ENCODE assay signal across 15 mouse cellular contexts in the genomic region with DNA sequence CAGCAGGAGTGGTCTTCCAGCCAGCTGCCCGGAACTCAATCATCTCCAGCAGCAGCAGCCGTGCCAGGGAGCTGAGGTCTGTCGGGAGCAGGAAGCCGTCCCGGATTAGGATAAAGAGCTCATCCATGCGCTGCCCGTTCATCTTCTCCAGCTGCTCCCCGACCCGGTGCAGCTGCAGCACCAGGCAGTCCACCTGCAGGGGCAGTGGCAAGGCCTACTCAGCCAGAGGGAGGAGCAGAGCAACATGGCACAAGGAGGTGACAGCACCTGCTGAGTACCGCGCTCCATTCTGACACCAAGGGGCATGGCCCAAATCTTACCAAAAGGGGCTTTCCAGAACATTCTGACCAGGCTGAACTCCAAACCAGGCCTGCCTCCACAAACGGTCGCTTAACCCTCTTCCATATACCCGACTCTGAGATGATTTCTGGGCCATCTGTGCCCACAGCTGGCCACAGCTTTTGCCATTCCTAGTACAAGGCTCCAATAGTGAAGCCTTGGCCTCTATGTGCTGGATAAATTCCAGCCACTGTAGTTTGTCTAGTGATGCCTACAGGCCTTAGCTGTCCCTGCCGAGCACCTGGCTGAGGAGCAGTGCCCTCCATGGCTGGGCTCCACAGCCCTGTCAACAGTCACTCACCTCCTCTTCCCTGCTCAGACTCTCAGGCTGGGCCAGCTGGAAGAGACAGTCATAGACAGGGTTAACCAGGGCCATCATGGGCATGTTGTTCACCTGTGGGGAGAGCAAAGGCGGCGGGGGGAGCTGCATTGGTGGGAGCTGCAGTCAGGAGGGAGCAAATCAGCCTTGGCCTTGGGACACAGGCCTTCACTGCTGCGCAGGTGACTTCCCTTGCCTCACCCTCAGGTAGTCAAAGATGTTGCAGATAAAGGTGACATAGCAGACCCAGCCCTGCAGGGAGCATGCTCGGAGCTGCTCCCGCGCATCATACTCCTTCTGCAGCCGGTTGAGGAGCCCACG. TPM values are rescaled to one million over a fixed set of nuclear protein-coding genes. Genes with fewer than 3 reads are reported as not detected.
A peak's percentile ranks its signal among the peaks of the same experiment; 100 is the strongest.
DNase-seq lines count a peak whose midpoint lies in the region; ATAC-seq and TF ChIP-seq lines count a peak whose summit lies in the region.
"Had no signal": no experiment of that assay in that cellular context is flagged by ENCODE, and none has a peak within 500 bp of the region (broad histone marks: within the 10 kb centered on the region; RNA-seq: fewer than 3 reads in every experiment).

No protein-coding gene starts in this region.

- no peak overlapping the region for H3K9ac ChIP-seq in kidney, embryonic 14.5 days (ENCODE audit: low read depth, low read length)
- H3K9ac ChIP-seq in midbrain, postnatal 0 days (replicated peaks; ENCODE audit: low read length, poor library complexity, severe bottlenecking), result no peak overlapping the region
- H3K9ac ChIP-seq in midbrain, embryonic 11.5 days (ENCODE audit: low read length), result no peak overlapping the region
- H3K9ac ChIP-seq: embryonic facial prominence, embryonic 13.5 days; heart, embryonic 15.5 days; limb, embryonic 13.5 days had no signal

- peaks cover 46% of the 10 kb centered on the region for H3K36me3 ChIP-seq in kidney, embryonic 14.5 days (ENCODE audit: control insufficient read depth, insufficient read depth, low read length)
- H3K36me3 ChIP-seq in midbrain, postnatal 0 days (ENCODE audit: insufficient read depth, low read length), result peaks cover 19% of the 10 kb centered on the region
- H3K36me3 ChIP-seq in midbrain, embryonic 11.5 days (ENCODE audit: control insufficient read depth, insufficient read depth, low read length), result peaks cover 14% of the 10 kb centered on the region
- peaks cover 19% of the 10 kb centered on the region for H3K36me3 ChIP-seq in myocyte (ENCODE audit: control insufficient read depth, insufficient read depth)
- peaks cover 50% of the 10 kb centered on the region for H3K36me3 ChIP-seq in midbrain, embryonic 10.5 days

- H3K4me1 ChIP-seq in kidney, embryonic 14.5 days (ENCODE audit: control insufficient read depth, insufficient read depth, low read length), result peaks cover 22% of the 10 kb centered on the region
- no peaks in the 10 kb centered on the region for H3K4me1 ChIP-seq in midbrain, postnatal 0 days (ENCODE audit: insufficient read depth, low read length)
- peaks cover 20% of the 10 kb centered on the region for H3K4me1 ChIP-seq in midbrain, embryonic 11.5 days (ENCODE audit: control insufficient read depth, insufficient read depth, low read length)
- H3K4me1 ChIP-seq in midbrain, embryonic 10.5 days, result peaks cover 41% of the 10 kb centered on the region

- no peak overlapping the region for H3K4me2 ChIP-seq in kidney, embryonic 14.5 days (replicated peaks; ENCODE audit: low read depth, low read length)
- H3K4me2 ChIP-seq in midbrain, postnatal 0 days (ENCODE audit: low read depth, low read length, poor library complexity, severe bottlenecking), result no peak overlapping the region
- no peak overlapping the region for H3K4me2 ChIP-seq in midbrain, embryonic 11.5 days
- H3K4me2 ChIP-seq in myocyte (ENCODE audit: low read depth), result no peak overlapping the region
- H3K4me2 ChIP-seq: embryonic facial prominence, embryonic 13.5 days; heart, embryonic 15.5 days; limb, embryonic 13.5 days had no signal

- 86% methylated on average over 23 of the region's 23 CpGs for WGBS in kidney, embryonic 14.5 days
- 75% methylated on average over 23 of the region's 23 CpGs for WGBS in midbrain, postnatal 0 days
- 83% methylated on average over 23 of the region's 23 CpGs for WGBS in midbrain, embryonic 11.5 days
- 86% methylated on average over 23 of the region's 23 CpGs for WGBS in midbrain, embryonic 10.5 days

- no peak overlapping the region for H3K4me3 ChIP-seq in kidney, embryonic 14.5 days (ENCODE audit: low read length)
- H3K4me3 ChIP-seq in midbrain, postnatal 0 days (ENCODE audit: low read depth, low read length), result no peak overlapping the region
- no peak overlapping the region for H3K4me3 ChIP-seq in midbrain, embryonic 11.5 days (ENCODE audit: low read depth, low read length)
- no peak overlapping the region for H3K4me3 ChIP-seq in myocyte
- no peak overlapping the region for H3K4me3 ChIP-seq in midbrain, embryonic 10.5 days
- H3K4me3 ChIP-seq: embryonic facial prominence, embryonic 13.5 days; heart, embryonic 15.5 days; limb, embryonic 13.5 days had no signal

- H3K27ac ChIP-seq in kidney, embryonic 14.5 days (ENCODE audit: low read depth, low read length), result no peak overlapping the region
- no peak overlapping the region for H3K27ac ChIP-seq in midbrain, postnatal 0 days (ENCODE audit: low read depth, low read length)
- H3K27ac ChIP-seq in midbrain, embryonic 11.5 days (ENCODE audit: low read depth, low read length), result no peak overlapping the region
- H3K27ac ChIP-seq in midbrain, embryonic 10.5 days (replicated peaks), result no peak overlapping the region
- H3K27ac ChIP-seq: embryonic facial prominence, embryonic 13.5 days; heart, embryonic 15.5 days; limb, embryonic 13.5 days had no signal

- peaks cover 17% of the 10 kb centered on the region for H3K79me2 ChIP-seq in myocyte (ENCODE audit: control insufficient read depth, insufficient read depth)

- H3K27me3 ChIP-seq in kidney, embryonic 14.5 days (ENCODE audit: control insufficient read depth, insufficient read depth, low read length), result no peaks in the 10 kb centered on the region
- no peaks in the 10 kb centered on the region for H3K27me3 ChIP-seq in midbrain, postnatal 0 days (ENCODE audit: insufficient read depth, low read length)
- no peaks in the 10 kb centered on the region for H3K27me3 ChIP-seq in midbrain, embryonic 11.5 days (ENCODE audit: control insufficient read depth, insufficient read depth, low read length)
- no peaks in the 10 kb centered on the region for H3K27me3 ChIP-seq in myocyte (ENCODE audit: control insufficient read depth, insufficient read depth, insufficient read length)
- H3K27me3 ChIP-seq in midbrain, embryonic 10.5 days (ENCODE audit: low read depth, poor library complexity, severe bottlenecking), result peaks cover 5% of the 10 kb centered on the region; the same call in 1 of the 2 replicates
- H3K27me3 ChIP-seq: embryonic facial prominence, embryonic 13.5 days; heart, embryonic 15.5 days; limb, embryonic 13.5 days had no signal

- peak; percentile 32 for TF ChIP-seq POLR2A in myocyte (IDR thresholded peaks at IDR 0.05; ENCODE audit: insufficient read length, low read depth)

- no peak for ATAC-seq in kidney, embryonic 14.5 days (ENCODE audit: low FRiP score, low TSS enrichment)
- no peak for ATAC-seq in midbrain, postnatal 0 days (ENCODE audit: low FRiP score)
- ATAC-seq in midbrain, embryonic 11.5 days (ENCODE audit: low FRiP score), result no peak
- ATAC-seq: activated CD4-positive, CD25-positive, alpha-beta regulatory T cell, adult 4 months had no signal

- DNase-seq in cerebellum, adult 9-10 months, result peak; percentile 43
- no peak for DNase-seq in cerebellum, postnatal 36 days
- DNase-seq in kidney, adult 11 months, result peak; percentile 18
- peak; percentile 73 for DNase-seq in midbrain, postnatal 0 days (ENCODE audit: low spot score)
- no peak for DNase-seq in midbrain, embryonic 11.5 days (ENCODE audit: low spot score, missing footprints)
- no peak for DNase-seq in midbrain, embryonic 10.5 days (ENCODE audit: low spot score)
- DNase-seq: gastrocnemius, postnatal 25 days; kidney, postnatal 25 days; lung, adult 18-20 months had no signal

- no peak for TF ChIP-seq CTCF in midbrain, postnatal 0 days (IDR thresholded peaks at IDR 0.05)

- H3ac ChIP-seq in myocyte (ENCODE audit: control insufficient read depth, insufficient read length), result no peak overlapping the region

- no peaks in the 10 kb centered on the region for H3K9me3 ChIP-seq in kidney, embryonic 14.5 days (ENCODE audit: control insufficient read depth, low read length)
- H3K9me3 ChIP-seq in midbrain, postnatal 0 days (ENCODE audit: low read length), result no peaks in the 10 kb centered on the region
- no peaks in the 10 kb centered on the region for H3K9me3 ChIP-seq in midbrain, embryonic 11.5 days (ENCODE audit: control insufficient read depth, low read length)
- no peaks in the 10 kb centered on the region for H3K9me3 ChIP-seq in midbrain, embryonic 10.5 days (replicated peaks)
- H3K9me3 ChIP-seq: embryonic facial prominence, embryonic 13.5 days; heart, embryonic 15.5 days; limb, embryonic 13.5 days had no signal

RNA-seq across cellular contexts. Expression of a gene that starts 4.1 kb away (rescaled TPM):
- polyA plus RNA-seq in kidney, embryonic 14.5 days (2014; fragmentation: Nextera tagmentation; extraction: Ambion mirVana), result 33.3 and 33.6 TPM in 2 replicates
- 13.6 and 13.7 TPM in 2 replicates for total RNA-seq in midbrain, postnatal 0 days (2014; rRNA removed)
- polyA plus RNA-seq in midbrain, postnatal 0 days (2015; fragmentation: Nextera tagmentation; extraction: Ambion mirVana), result 15.7 and 17.7 TPM in 2 replicates
- polyA plus RNA-seq in midbrain, embryonic 11.5 days (2014; fragmentation: Nextera tagmentation; extraction: Ambion mirVana), result 14.0 and 16.4 TPM in 2 replicates
- 17.5 TPM for polyA plus RNA-seq in myocyte (2012; fragmentation: generic; extraction: Trizol)
- 18.5 and 20.6 TPM in 2 replicates for polyA plus RNA-seq in midbrain, embryonic 10.5 days (2016; fragmentation: Nextera tagmentation; extraction: Ambion mirVana)

RNA-seq across cellular contexts. Expression of a gene that starts 4.9 kb away (rescaled TPM):
- polyA plus RNA-seq in kidney, embryonic 14.5 days (2014; fragmentation: Nextera tagmentation; extraction: Ambion mirVana), result 14.4 and 22.7 TPM in 2 replicates
- total RNA-seq in midbrain, postnatal 0 days (2014; rRNA removed), result 34.5 and 42.3 TPM in 2 replicates
- polyA plus RNA-seq in midbrain, postnatal 0 days (2015; fragmentation: Nextera tagmentation; extraction: Ambion mirVana), result 20.5 and 22.6 TPM in 2 replicates
- 18.7 and 25.1 TPM in 2 replicates for polyA plus RNA-seq in midbrain, embryonic 11.5 days (2014; fragmentation: Nextera tagmentation; extraction: Ambion mirVana)
- polyA plus RNA-seq in myocyte (2012; fragmentation: generic; extraction: Trizol), result 16.4 TPM
- polyA plus RNA-seq in midbrain, embryonic 10.5 days (2016; fragmentation: Nextera tagmentation; extraction: Ambion mirVana), result 34.1 and 35.4 TPM in 2 replicates

RNA-seq across cellular contexts. Expression of a gene that starts 5.0 kb away (rescaled TPM):
- polyA plus RNA-seq in kidney, embryonic 14.5 days (2014; fragmentation: Nextera tagmentation; extraction: Ambion mirVana), result 99.7 and 100 TPM in 2 replicates
- 37.9 and 39.6 TPM in 2 replicates for total RNA-seq in midbrain, postnatal 0 days (2014; rRNA removed)
- polyA plus RNA-seq in midbrain, postnatal 0 days (2015; fragmentation: Nextera tagmentation; extraction: Ambion mirVana), result 77.8 and 81.8 TPM in 2 replicates
- polyA plus RNA-seq in midbrain, embryonic 11.5 days (2014; fragmentation: Nextera tagmentation; extraction: Ambion mirVana), result 105 TPM in 2 replicates
- 61.5 TPM for polyA plus RNA-seq in myocyte (2012; fragmentation: generic; extraction: Trizol)
- polyA plus RNA-seq in midbrain, embryonic 10.5 days (2016; fragmentation: Nextera tagmentation; extraction: Ambion mirVana), result 106 and 107 TPM in 2 replicates

RNA-seq across cellular contexts. Expression of a gene that starts 19.4 kb away (rescaled TPM):
- 35.3 and 40.8 TPM in 2 replicates for polyA plus RNA-seq in kidney, embryonic 14.5 days (2014; fragmentation: Nextera tagmentation; extraction: Ambion mirVana)
- total RNA-seq in midbrain, postnatal 0 days (2014; rRNA removed), result 33.7 and 35.7 TPM in 2 replicates
- 44.9 and 49.6 TPM in 2 replicates for polyA plus RNA-seq in midbrain, postnatal 0 days (2015; fragmentation: Nextera tagmentation; extraction: Ambion mirVana)
- 20.3 and 24.0 TPM in 2 replicates for polyA plus RNA-seq in midbrain, embryonic 11.5 days (2014; fragmentation: Nextera tagmentation; extraction: Ambion mirVana)
- 13.9 TPM for polyA plus RNA-seq in myocyte (2012; fragmentation: generic; extraction: Trizol)
- 24.9 and 25.8 TPM in 2 replicates for polyA plus RNA-seq in midbrain, embryonic 10.5 days (2016; fragmentation: Nextera tagmentation; extraction: Ambion mirVana)

RNA-seq across cellular contexts. Expression of a gene that starts 44.5 kb away (rescaled TPM):
- polyA plus RNA-seq in kidney, embryonic 14.5 days (2014; fragmentation: Nextera tagmentation; extraction: Ambion mirVana), result 159 and 197 TPM in 2 replicates
- total RNA-seq in midbrain, postnatal 0 days (2014; rRNA removed), result 49.5 and 59.5 TPM in 2 replicates
- polyA plus RNA-seq in midbrain, postnatal 0 days (2015; fragmentation: Nextera tagmentation; extraction: Ambion mirVana), result 75.6 and 80.3 TPM in 2 replicates
- polyA plus RNA-seq in midbrain, embryonic 11.5 days (2014; fragmentation: Nextera tagmentation; extraction: Ambion mirVana), result 195 and 197 TPM in 2 replicates
- 41.1 TPM for polyA plus RNA-seq in myocyte (2012; fragmentation: generic; extraction: Trizol)
- polyA plus RNA-seq in midbrain, embryonic 10.5 days (2016; fragmentation: Nextera tagmentation; extraction: Ambion mirVana), result 229 and 265 TPM in 2 replicates

Comparison
In these comparisons a context has a peak if more than half of its experiments do, and no peak if none do; other contexts are left out.
1. DNase-seq: peak in cerebellum, adult 9-10 months (single experiment), kidney, adult 11 months (single experiment) and midbrain, postnatal 0 days (single experiment); none in cerebellum, postnatal 36 days (0 of 2), midbrain, embryonic 11.5 days (single experiment) and midbrain, embryonic 10.5 days (single experiment).